Mouse (Mus musculus): ENCODE measurements around the gene Rgsl1.
"Not testable (repeated sequence)": the region's sequence is repeated elsewhere in the genome, so short reads cannot be mapped to it uniquely, and the experiment has no call there.

Gene Rgsl1

GRCm38 (mm10) chr1:153844042-153844441, at the start of gene Rgsl1:
Gene Rgsl1 (minus strand): TSS chr1:153844142.
- in situ Hi-C loops (cut with MboI; ENCODE audit: low sequenced_read_pairs): no loop called here

- in situ Hi-C loops (cut with MboI; ENCODE audit: low sequenced_read_pairs): loop anchor here (5.0 to 25.0 kb wide), 2 partner anchors 226 to 296 kb away; no protein-coding TSS in a partner anchor
Measured at GRCm38 (mm10) chr1:153891442-153891841, 47.5 kb upstream of the Rgsl1 start, which contains the start of gene Teddm1a. Gene Teddm1a (plus strand): TSS chr1:153891742.

DNA sequence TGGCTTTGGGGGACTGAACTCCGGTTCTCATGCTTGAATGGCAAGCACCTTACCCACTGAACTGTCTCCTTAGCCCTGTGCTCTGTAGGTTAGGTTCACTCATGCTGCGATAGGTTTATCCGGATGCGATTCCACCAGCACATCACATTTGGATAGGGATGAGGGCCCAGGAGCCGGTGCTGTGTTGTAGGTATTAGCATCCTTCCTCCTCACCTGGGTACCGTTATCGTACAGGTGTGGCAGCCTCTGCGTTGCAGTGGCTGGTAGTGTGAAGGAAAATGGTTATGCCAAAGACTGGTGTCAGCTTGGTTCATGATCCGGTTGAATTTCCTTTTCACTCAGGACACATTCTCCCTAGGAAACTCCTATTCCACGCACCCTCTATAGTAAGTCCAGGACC, 46.2 kb upstream of the Rgsl1 start:
- in situ Hi-C loops (cut with MboI; ENCODE audit: low sequenced_read_pairs): loop anchor here (5.0 to 25.0 kb wide), 2 partner anchors 227 to 297 kb away; no protein-coding TSS in a partner anchor

- in situ Hi-C loops (cut with MboI; ENCODE audit: low sequenced_read_pairs): loop anchor here (25.0 kb wide), 1 partner anchor 301 kb away; no protein-coding TSS in a partner anchor
Measured at GRCm38 (mm10) chr1:153886024-153886633, 42.2 kb upstream of the Rgsl1 start.

DNA sequence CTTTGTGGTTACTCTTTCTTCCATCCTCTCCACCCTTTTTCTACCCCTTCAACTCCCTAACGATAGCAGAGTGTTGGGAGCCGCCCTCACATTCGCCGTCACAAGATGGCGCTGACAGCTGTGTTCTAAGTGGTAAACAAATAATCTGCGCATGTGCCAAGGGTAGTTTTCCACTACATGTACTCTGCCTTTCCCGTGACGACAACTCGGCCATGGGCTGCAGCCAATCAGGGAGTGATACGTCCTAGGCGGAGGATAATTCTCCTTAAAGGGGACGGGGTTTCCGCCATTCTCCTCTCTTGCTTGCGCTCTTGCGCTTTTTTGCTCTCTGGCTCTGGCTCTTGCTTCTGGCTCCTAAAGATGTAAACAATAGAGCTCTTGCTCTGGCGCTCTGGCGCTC, 36.4 kb upstream of the Rgsl1 start:
- in situ Hi-C loops (cut with MboI; ENCODE audit: low sequenced_read_pairs): loop anchor here (25.0 kb wide), 1 partner anchor 307 kb away; no protein-coding TSS in a partner anchor

DNA sequence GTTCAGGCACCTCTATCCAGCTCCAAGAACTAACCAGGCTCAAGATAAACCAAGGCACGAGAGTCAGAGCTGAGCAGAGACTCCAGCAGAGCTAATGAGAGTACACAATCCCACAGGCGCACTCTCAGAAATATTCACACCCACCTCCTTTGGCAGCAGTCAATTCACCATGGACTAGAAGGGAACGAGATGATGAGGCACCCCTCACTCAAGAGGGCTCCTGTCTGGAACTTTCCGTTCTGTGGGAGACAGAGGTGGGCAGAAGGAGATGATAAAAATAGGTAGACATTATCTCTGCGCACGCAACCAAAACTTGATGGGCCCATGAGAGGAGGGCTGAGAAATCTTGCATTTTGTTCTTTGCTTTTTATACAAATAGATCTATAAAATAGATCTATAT, 30.1 kb upstream of the Rgsl1 start, which contains the start of gene Teddm1b:
Gene Teddm1b, plus strand, starts transcription at position 301 of the 400 bp plus-strand sequence.
- in situ Hi-C loops (cut with MboI; ENCODE audit: low sequenced_read_pairs): no loop called here

DNA sequence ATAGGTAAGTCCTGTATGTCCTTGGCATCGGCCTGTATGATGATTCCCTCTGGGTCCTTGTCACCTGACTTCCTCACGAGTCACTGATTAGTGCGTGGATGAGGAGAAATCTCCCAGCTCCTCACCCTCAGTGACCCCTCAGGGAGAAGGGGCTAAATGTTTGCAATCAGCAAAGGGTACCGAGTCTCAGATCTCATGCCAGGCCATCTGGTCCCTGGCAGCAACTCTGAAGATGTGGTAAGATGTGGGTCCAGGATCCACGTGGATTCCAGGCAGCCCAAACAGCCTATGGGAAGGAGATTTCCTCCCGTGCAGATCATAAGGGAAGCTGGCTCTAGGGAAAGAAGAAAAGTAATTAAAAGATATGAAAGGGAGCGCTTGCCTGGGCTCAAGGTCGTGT, 12.0 kb upstream of the Rgsl1 start:
- in situ Hi-C loops (cut with MboI; ENCODE audit: low sequenced_read_pairs): no loop called here

DNA sequence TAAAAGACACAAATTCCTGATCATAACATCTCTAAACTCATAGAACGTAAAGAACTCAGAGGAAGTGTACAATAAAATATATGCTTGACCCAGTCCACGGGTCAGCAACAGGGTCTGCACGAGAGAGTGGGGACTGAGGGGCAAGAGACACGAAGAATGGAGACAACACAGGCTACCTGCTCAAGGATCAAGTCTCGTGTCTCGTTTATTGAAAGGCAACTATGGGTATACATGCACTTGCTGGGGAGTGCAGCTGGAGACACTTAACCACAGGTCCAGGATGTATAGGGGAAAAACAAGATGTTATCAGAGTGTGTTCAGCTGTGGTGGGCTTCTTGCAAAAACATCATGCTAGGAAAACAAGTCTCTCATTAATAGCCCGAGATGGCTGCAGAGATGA, 8.8 kb upstream of the Rgsl1 start:
- in situ Hi-C loops (cut with MboI; ENCODE audit: low sequenced_read_pairs): not testable (repeated sequence)

- in situ Hi-C loops (cut with MboI; ENCODE audit: low sequenced_read_pairs): no loop called here
Measured at GRCm38 (mm10) chr1:153846867-153847266, 2.9 kb upstream of the Rgsl1 start.

DNA sequence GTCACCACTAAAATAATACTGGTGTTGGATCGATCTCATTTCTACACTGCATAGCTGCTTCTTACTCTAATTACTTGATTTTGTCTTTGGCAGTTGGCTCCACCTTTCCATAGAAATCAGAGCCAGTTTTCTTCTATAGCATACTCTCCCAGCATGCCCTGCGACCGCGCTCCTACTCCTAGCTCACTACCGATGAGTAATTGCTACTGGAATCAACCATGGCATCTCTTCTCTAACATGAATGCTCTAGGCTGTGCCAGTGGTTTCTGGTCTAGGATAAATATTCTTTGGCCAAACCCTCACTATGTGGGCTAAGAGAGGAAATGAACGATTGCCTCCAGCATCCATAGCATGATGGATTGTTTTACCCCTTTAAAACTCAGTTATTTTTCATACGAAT, 2.5 kb upstream of the Rgsl1 start:
- in situ Hi-C loops (cut with MboI; ENCODE audit: low sequenced_read_pairs): no loop called here

- in situ Hi-C loops (cut with MboI; ENCODE audit: low sequenced_read_pairs): no loop called here
Measured at GRCm38 (mm10) chr1:153842121-153842740, 1.7 kb downstream of the Rgsl1 start.

DNA sequence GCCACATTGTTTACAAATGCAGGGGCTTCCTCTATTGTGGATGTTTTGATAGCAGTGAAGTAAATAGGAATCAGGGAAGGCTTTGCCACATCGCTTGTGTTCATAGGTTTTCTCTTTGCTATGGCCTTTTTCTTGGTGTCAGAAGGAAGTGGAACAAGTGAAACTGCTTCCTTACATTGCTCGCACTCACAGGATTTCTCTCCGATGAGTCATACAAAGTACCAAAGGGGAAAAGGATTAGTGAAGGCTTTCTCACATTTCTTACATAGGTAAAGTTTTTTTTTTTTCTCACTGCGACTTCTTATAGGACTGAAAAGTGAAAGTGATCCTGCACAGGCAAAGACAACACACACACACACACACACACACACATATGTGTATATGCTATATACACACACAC, 7.9 kb downstream of the Rgsl1 start:
- in situ Hi-C loops (cut with MboI; ENCODE audit: low sequenced_read_pairs): no loop called here

GRCm38 (mm10) chr1:153830746-153831145, 13.2 kb downstream of the Rgsl1 start:
- in situ Hi-C loops (cut with MboI; ENCODE audit: low sequenced_read_pairs): no loop called here

DNA sequence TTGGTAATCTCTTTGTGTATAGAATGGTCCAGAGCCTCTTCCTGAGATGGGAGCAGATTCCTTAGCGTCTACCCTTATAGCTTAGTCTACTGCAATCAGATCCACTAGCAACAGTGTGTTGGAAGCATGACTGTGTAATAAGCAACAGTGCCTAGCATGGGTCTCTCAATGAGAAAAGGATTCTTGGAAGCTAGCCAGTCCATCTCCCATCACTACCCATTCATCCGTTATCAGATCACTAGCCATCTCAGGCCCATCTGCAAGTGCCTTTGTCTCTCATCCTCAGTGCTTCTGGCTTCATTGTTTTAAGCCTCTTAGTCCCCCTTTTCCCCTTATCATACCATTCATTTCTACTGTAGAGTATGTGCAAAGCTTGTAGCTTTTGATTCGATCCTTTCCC, 23.7 kb downstream of the Rgsl1 start:
- in situ Hi-C loops (cut with MboI; ENCODE audit: low sequenced_read_pairs): no loop called here

- in situ Hi-C loops (cut with MboI; ENCODE audit: low sequenced_read_pairs): no loop called here
Measured at GRCm38 (mm10) chr1:153814278-153814677, 29.7 kb downstream of the Rgsl1 start.

- in situ Hi-C loops (cut with MboI; ENCODE audit: low sequenced_read_pairs): no loop called here
Measured at GRCm38 (mm10) chr1:153807390-153807993, 36.5 kb downstream of the Rgsl1 start.

DNA sequence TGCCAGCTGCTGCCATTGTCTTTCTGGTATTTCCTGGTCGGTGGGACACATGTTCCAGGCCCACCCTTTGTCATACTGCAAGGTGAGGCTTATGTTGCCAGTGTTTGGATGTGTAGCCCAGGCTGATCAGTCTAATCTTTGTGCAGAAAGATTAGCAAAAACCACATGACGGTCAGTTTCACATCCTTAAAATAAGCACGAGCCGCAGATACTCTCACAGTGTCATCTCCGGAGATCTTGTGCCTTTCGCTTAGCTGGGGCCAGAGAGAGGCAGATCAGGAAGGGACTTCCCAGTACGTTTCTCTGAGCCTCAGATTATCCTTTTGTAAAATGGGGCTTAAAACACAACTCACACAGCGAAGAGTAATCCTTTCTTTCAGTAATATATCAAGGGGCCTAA, 40.4 kb downstream of the Rgsl1 start:
- in situ Hi-C loops (cut with MboI; ENCODE audit: low sequenced_read_pairs): no loop called here

DNA sequence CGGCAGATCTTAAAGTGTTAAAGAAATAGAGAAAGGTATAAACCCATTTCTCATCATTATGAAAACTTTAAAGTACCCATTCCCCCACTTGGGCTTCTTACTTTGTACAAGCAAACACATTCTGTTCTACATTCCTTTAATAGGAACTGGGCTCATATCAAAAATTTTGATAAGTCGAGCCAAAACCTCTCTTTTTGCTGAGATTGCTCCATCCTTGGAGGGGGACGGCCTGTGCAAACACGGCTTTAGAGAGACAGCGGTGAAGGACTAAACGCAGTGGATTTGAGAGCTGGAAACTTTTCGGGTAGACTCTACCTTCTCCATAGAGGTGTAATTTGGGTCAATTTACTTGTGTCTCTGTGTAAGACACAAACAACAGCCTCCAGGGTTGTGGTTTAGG, 41.3 kb downstream of the Rgsl1 start:
- in situ Hi-C loops (cut with MboI; ENCODE audit: low sequenced_read_pairs): no loop called here

- in situ Hi-C loops (cut with MboI; ENCODE audit: low sequenced_read_pairs): no loop called here
Measured at GRCm38 (mm10) chr1:153794241-153794640, 49.7 kb downstream of the Rgsl1 start.

DNA sequence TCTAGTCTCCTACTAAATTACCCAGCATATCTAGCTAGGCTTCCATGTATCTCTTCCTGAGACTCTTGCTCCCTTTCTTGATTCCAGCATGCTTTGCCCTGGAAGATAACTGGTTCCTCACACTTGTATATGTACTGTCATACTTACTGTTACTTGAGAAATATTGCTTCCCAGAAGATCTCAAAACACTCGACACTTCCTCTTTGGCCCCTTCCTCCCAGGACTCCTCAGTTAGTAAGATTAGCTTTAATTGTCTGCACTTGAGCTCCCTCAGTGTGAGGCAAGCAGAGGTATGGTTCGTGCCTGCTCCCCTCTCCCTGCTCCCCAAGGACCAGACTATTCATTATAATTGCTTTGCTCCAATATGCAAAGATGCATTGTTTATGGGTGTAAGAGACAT, 53.2 kb downstream of the Rgsl1 start:
- in situ Hi-C loops (cut with MboI; ENCODE audit: low sequenced_read_pairs): no loop called here

- in situ Hi-C loops (cut with MboI; ENCODE audit: low sequenced_read_pairs): no loop called here
Measured at GRCm38 (mm10) chr1:153785608-153786007, 58.3 kb downstream of the Rgsl1 start.

DNA sequence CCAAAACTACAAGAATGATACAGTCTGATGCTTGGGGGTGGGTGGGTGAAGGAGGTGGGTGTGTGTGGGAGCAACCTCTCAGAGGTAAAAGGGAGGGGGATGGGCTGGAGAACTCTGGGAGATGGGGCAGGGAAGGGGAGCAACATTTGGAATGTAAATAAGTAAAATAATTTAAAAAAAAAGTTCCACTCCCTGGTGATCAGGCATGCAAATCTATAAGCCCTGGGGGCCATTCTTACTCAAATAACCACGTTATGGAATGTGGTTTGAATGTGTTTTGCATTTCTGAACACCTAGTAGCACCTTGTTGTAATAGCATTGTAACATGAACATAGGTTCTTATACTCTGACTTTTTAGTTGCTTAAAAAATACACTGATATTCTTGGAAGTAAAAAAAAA, 60.6 kb downstream of the Rgsl1 start:
- in situ Hi-C loops (cut with MboI; ENCODE audit: low sequenced_read_pairs): no loop called here

Data from CH12F3 (cell line).